Mouse (Mus musculus): ENCODE data around the gene Folr1.

DNA sequence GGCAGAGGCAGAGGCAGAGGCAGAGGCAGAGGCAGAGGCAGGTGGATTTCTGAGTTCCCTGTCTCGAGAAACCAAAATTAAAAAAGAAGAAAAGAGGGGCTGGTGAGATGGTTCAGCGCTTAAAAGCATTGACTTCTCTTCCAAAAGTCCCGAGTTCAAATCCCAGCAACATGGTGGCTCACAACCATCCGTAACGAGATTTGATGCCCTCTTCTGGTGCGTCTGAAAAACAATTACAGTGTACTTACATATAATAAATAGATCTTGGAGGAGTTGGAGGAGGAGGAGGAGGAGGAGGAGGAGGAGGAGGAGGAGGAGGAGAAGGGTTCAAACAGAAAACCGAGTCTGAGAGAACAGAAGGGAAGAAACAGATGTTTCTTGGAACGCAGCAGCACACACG, 25.1 kb upstream of the Folr1 start:
- TF ChIP-seq CEBPB (IDR thresholded peaks at IDR 0.05; ENCODE audit: low read depth) (no peak), CTCF (IDR thresholded peaks at IDR 0.05; ENCODE audit: control insufficient read depth, insufficient read depth, insufficient read length) (no peak)
